Mouse (Mus musculus): ENCODE data around the gene Cma1. TPM values are rescaled to one million over a fixed set of nuclear protein-coding genes. Genes with fewer than 3 reads are reported as not detected.

Cma1 gene
- polyA plus RNA-seq (2017; shearing (Covaris generic)) = not detected

GRCm38 (mm10) chr14:55944575-55944974 is at the start of gene Cma1:
TSS of gene Cma1 (minus strand) at chr14:55944675.

DNA sequence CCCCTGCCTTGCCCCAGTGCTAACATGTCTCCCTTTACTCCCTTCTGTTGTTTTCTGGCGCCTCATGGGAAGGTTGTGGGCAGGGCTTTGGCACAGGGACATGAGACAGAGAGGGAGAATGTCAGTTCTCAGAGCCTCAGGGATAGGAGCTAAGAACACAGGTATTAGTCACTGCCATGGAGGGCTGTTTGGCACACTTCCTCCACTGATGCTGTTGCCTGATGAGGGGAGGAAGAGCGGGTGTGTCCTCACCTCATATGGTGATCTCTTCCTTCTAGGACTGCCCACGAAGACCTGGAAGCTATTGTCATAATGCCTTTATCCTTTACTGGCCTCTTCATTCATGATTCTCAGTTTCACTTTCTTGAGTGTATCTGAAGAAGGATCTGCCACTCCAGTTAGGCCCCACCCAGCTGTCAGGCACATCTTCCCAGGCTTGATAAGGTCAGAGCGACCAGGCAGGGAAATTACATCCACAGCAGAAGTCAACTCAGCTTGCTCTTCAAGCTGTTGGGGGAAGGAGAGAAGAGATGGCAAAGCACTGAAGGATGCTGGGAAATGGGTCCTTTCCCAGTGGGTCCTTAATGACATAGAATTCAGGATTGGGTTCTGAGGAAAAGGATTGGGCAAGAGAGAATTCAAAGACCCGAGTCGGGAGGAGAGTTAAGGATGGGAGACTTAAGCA is 6.0 kb upstream of the Cma1 start, which contains the start of gene Cma2:
TSS of gene Cma2 (plus strand) at position 635 of the 685 bp plus-strand sequence.

DNA sequence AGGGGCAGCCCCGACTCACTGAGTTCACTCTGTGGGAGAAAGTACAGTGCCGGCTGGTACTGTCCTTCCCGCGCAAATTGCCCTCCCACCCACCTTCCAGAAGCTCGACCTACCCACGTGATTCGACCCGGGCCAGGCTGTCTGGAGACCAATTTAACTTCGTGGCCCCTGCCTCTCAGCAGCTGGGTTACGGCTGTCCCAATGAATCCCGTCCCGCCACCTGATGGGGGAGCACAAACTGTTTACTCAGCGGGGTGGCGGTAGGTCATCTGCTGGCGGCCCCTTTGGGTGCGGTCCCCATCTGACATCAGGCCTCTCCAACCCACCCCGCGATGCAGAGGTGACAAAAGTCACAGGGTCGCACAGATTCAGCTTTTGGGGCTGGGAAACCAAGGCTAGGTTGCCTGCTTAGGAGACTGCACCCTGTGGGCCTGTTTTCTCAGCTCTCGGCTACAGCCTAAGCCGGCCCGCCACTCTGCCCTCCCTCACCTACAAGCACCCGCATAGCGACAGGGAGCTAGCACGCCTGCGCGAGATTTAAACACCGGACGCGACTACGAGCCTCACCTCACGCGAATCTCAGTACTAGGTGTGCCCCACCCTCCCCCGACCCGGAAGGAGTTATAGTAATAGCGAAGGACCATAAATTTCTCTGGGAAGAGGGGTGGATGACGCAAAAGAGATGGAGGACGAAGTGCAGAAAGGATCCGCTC is 44.6 kb downstream of the Cma1 start, which contains the start of gene Sdr39u1:
TSS of gene Sdr39u1 (minus strand) at position 593 of the 713 bp plus-strand sequence.

Other genes with a start within 250 kb of the Cma1 start
- gene Tgm1, start 230.7 kb downstream of the Cma1 start, polyA plus RNA-seq (2017; shearing (Covaris generic)) = not detected
- gene Rabggta, start 222.4 kb downstream of the Cma1 start, polyA plus RNA-seq (2017; shearing (Covaris generic)) = 109 TPM
- gene Dhrs1, start 199.0 kb downstream of the Cma1 start, polyA plus RNA-seq (2017; shearing (Covaris generic)) = 18.4 TPM
- gene Nop9, start 199.0 kb downstream of the Cma1 start, polyA plus RNA-seq (2017; shearing (Covaris generic)) = 35.8 TPM
- not detected for gene Cideb, start 186.2 kb downstream of the Cma1 start, polyA plus RNA-seq (2017; shearing (Covaris generic))
- not detected for gene Ltb4r2, start 183.2 kb downstream of the Cma1 start, polyA plus RNA-seq (2017; shearing (Covaris generic))
- gene Ltb4r1, start 178.7 kb downstream of the Cma1 start, polyA plus RNA-seq (2017; shearing (Covaris generic)) = not detected
- not detected for gene Adcy4, start 160.6 kb downstream of the Cma1 start, polyA plus RNA-seq (2017; shearing (Covaris generic))
- 61.2 TPM for gene Ripk3, start 155.8 kb downstream of the Cma1 start, polyA plus RNA-seq (2017; shearing (Covaris generic))
- gene Nfatc4, start 121.5 kb downstream of the Cma1 start, polyA plus RNA-seq (2017; shearing (Covaris generic)) = not detected
- gene Nynrin, start 90.7 kb downstream of the Cma1 start, polyA plus RNA-seq (2017; shearing (Covaris generic)) = 0.06 TPM
- 0.07 TPM for gene Cbln3, start 60.3 kb downstream of the Cma1 start, polyA plus RNA-seq (2017; shearing (Covaris generic))
- 64.5 TPM for gene Khnyn, start 59.7 kb downstream of the Cma1 start, polyA plus RNA-seq (2017; shearing (Covaris generic))
- gene Sdr39u1, start 44.4 kb downstream of the Cma1 start, polyA plus RNA-seq (2017; shearing (Covaris generic)) = 40.2 TPM
- gene Cma2, start 6.3 kb upstream of the Cma1 start, polyA plus RNA-seq (2017; shearing (Covaris generic)) = not detected
- gene Mcpt1, start 73.3 kb upstream of the Cma1 start, polyA plus RNA-seq (2017; shearing (Covaris generic)) = not detected
- gene Mcpt9, start 85.8 kb upstream of the Cma1 start, polyA plus RNA-seq (2017; shearing (Covaris generic)) = not detected
- not detected for gene Mcpt2, start 97.4 kb upstream of the Cma1 start, polyA plus RNA-seq (2017; shearing (Covaris generic))
- gene Mcpt4, start 117.6 kb upstream of the Cma1 start, polyA plus RNA-seq (2017; shearing (Covaris generic)) = not detected
- not detected for gene Mcpt8, start 140.6 kb upstream of the Cma1 start, polyA plus RNA-seq (2017; shearing (Covaris generic))
- not detected for gene Ctsg, start 157.9 kb upstream of the Cma1 start, polyA plus RNA-seq (2017; shearing (Covaris generic))
- gene Gzme, start 175.9 kb upstream of the Cma1 start, polyA plus RNA-seq (2017; shearing (Covaris generic)) = not detected
- not detected for gene Gzmd, start 187.9 kb upstream of the Cma1 start, polyA plus RNA-seq (2017; shearing (Covaris generic))
- not detected for gene Gzmg, start 214.9 kb upstream of the Cma1 start, polyA plus RNA-seq (2017; shearing (Covaris generic))
- gene Gzmn, start 229.9 kb upstream of the Cma1 start, polyA plus RNA-seq (2017; shearing (Covaris generic)) = not detected

Measured in naive thymus-derived CD4-positive, alpha-beta T cell, adult 5 months (primary cell).